Mouse (Mus musculus) ES-Bruce4 (cell line): Measurements from ENCODE around the gene Thoc7. TPM values are rescaled to one million over a fixed set of nuclear protein-coding genes. Genes with fewer than 3 reads are reported as not detected.

Source experiments
- H3K27ac ChIP-seq: 2 replicates; pipeline ENCODE4 v1.5.1; 2012; ENCODE audit warnings: low read length, inconsistent platforms; ENCODE audit not compliant: insufficient read depth
- H3K27me3 ChIP-seq: 2 replicates; pipeline ENCODE4 v1.6.1; 2012; ENCODE audit warnings: mild to moderate bottlenecking, low read length, inconsistent platforms; ENCODE audit not compliant: control insufficient read depth, poor library complexity, insufficient read depth, severe bottlenecking
- H3K36me3 ChIP-seq: 2 replicates; pipeline ENCODE4 v1.6.1; 2012; ENCODE audit warnings: inconsistent platforms, mild to moderate bottlenecking, low read length, moderate library complexity; ENCODE audit not compliant: control insufficient read depth, poor library complexity, insufficient read depth, severe bottlenecking
- H3K4me1 ChIP-seq: one replicate; pipeline ENCODE4 v1.8.1; 2011; ENCODE audit warnings: low read length; ENCODE audit not compliant: control insufficient read depth, insufficient read depth
- H3K4me3 ChIP-seq: 2 replicates; pipeline ENCODE4 v1.5.1; 2011; ENCODE audit warnings: low read depth, mild to moderate bottlenecking, low read length
- H3K9ac ChIP-seq: 2 replicates; pipeline ENCODE4 v1.6.1; 2012; ENCODE audit warnings: low read depth, mild to moderate bottlenecking, inconsistent platforms; ENCODE audit not compliant: poor library complexity, severe bottlenecking
- H3K9me3 ChIP-seq: replicated peaks from 2 replicates; pipeline ENCODE4 v1.6.1; 2012; ENCODE audit warnings: mild to moderate bottlenecking, low read length, inconsistent platforms; ENCODE audit not compliant: control insufficient read depth, poor library complexity, insufficient read depth, severe bottlenecking
- CTCF ChIP-seq: IDR thresholded peaks from one replicate; pipeline ENCODE4 v1.8.1; 2011; ENCODE audit warnings: low read depth, low read length
- EP300 ChIP-seq: IDR thresholded peaks from 2 replicates; pipeline ENCODE4 v1.6.1; 2011; ENCODE audit warnings: low read depth, low read length; ENCODE audit not compliant: insufficient read depth
- POLR2A ChIP-seq: IDR thresholded peaks from one replicate; pipeline ENCODE4 v1.8.1; 2011; ENCODE audit warnings: low read length; ENCODE audit not compliant: insufficient read depth
- polyA plus RNA-seq: library from polyadenylated mRNA; stranded (reverse); fragments of >200 nt; gene quantifications from 2 replicates; pipeline ENCODE4 v1.2.4, GENCODE M21; 2011; ENCODE audit warnings: low read depth; ENCODE audit not compliant: missing spikeins, insufficient read depth, insufficient read length

The Thoc7 gene
- 105 and 113 TPM in 2 replicates for polyA plus RNA-seq

GRCm38 (mm10) chr14:13961401-13962112 lies at the start of gene Thoc7, which contains the start of gene Atxn7:
Gene Thoc7 (minus strand): TSS chr14:13961852.
Gene Atxn7 (plus strand): TSS chr14:13961440.
- H3K9ac ChIP-seq, result peak within 1 kb of the TSS; percentile 88
- H3K4me1 ChIP-seq, result peaks cover 3% of the 10 kb centered on the region
- no peaks in the 10 kb centered on the region for H3K36me3 ChIP-seq
- no peak for TF ChIP-seq CTCF
- no peak for TF ChIP-seq POLR2A
- no peak for TF ChIP-seq EP300
- H3K27ac ChIP-seq, result peak within 1 kb of the TSS; percentile 30; the same call in 1 of the 2 replicates
- H3K27me3 ChIP-seq, result no peaks in the 10 kb centered on the region
- no peaks in the 10 kb centered on the region for H3K9me3 ChIP-seq
- peak within 1 kb of the TSS; percentile 96 for H3K4me3 ChIP-seq

DNA sequence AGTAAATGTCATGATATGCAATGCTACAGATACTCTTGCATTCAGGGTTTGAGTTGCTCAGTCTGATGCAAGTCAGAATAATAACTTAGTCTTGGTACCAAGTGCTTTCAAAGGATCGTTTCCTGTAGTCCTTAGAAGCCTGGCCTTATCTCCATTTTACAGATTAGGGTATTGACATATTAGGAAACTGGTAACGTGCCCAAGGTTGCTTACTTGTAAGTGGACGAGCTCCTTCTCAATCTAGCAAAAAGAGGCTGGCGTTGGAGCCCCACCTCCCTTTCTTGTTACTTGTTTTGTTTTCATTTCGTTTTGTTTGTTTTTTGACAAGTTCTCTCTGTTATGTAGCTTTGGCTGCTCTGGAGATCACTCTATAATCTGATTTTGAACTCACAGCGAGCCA lies 48.1 kb upstream of the Thoc7 start:
- no peak for TF ChIP-seq EP300
- TF ChIP-seq POLR2A, result no peak
- TF ChIP-seq CTCF, result no peak
- H3K9me3 ChIP-seq, result no peaks in the 10 kb centered on the region
- no peak overlapping the region for H3K27ac ChIP-seq
- H3K4me3 ChIP-seq, result no peak overlapping the region
- H3K36me3 ChIP-seq, result no peaks in the 10 kb centered on the region
- H3K4me1 ChIP-seq, result no peaks in the 10 kb centered on the region
- no peaks in the 10 kb centered on the region for H3K27me3 ChIP-seq
- no peak overlapping the region for H3K9ac ChIP-seq

GRCm38 (mm10) chr14:14002771-14003170 lies 41.1 kb upstream of the Thoc7 start:
- TF ChIP-seq CTCF, result no peak
- no peak for TF ChIP-seq EP300
- no peak for TF ChIP-seq POLR2A
- Histone ChIP-seq H3K9ac (no peak overlapping the region), H3K4me3 (no peak overlapping the region), H3K36me3 (no peaks in the 10 kb centered on the region), H3K9me3 (no peaks in the 10 kb centered on the region), H3K27ac (no peak overlapping the region), H3K4me1 (no peaks in the 10 kb centered on the region), H3K27me3 (no peaks in the 10 kb centered on the region)

- H3K27me3 ChIP-seq, result no peaks in the 10 kb centered on the region
- H3K4me1 ChIP-seq, result no peaks in the 10 kb centered on the region
- TF ChIP-seq CTCF (no peak), EP300 (no peak), POLR2A (no peak)
- H3K4me3 ChIP-seq, result no peak overlapping the region
- no peak overlapping the region for H3K27ac ChIP-seq
- H3K36me3 ChIP-seq, result no peaks in the 10 kb centered on the region
- no peak overlapping the region for H3K9ac ChIP-seq
- H3K9me3 ChIP-seq, result no peaks in the 10 kb centered on the region
Observed at GRCm38 (mm10) chr14:13995206-13996097, 33.8 kb upstream of the Thoc7 start.

GRCm38 (mm10) chr14:13990741-13991140 lies 29.1 kb upstream of the Thoc7 start:
- H3K4me1 ChIP-seq, result no peaks in the 10 kb centered on the region
- H3K4me3 ChIP-seq, result no peak overlapping the region
- no peaks in the 10 kb centered on the region for H3K9me3 ChIP-seq
- H3K27ac ChIP-seq, result no peak overlapping the region
- no peak overlapping the region for H3K9ac ChIP-seq
- H3K36me3 ChIP-seq, result no peaks in the 10 kb centered on the region
- TF ChIP-seq EP300 (no peak), POLR2A (no peak), CTCF (no peak)
- H3K27me3 ChIP-seq, result no peaks in the 10 kb centered on the region
